Mouse (Mus musculus): ENCODE measurements at regions not wholly inside any gene's neighbourhood (a gene's known extent, or its start where the extent isn't known, plus 50 kb on each side); places are given as distances from the start of the nearest gene placed in this dataset.

DNA sequence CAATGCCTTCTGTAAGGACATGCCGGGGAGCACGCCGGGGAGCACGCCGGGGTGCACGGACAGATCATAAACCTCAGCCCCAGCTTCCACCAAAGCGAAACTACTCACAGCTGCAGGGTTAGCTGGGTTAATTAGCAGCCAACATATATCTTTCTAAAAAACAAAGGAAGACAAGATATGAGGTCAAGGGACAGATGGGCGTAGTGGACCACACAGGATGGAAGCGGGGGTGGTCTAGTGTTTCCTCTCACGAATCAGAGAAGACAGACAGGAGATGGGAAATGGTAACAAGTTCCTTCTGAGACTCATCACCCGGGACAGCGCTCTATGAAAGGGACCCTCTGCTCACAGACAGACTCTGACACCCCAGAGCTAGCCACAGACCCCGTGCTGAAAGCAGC is 60.0 kb upstream of the Ajap1 start:
- no peak for ATAC-seq (ENCODE audit: low FRiP score, low TSS enrichment)
- 87% methylated on average over 13 of the region's 13 CpGs for WGBS
- no peaks in the 10 kb centered on the region for H3K36me3 ChIP-seq (ENCODE audit: control insufficient read depth, insufficient read depth, low read length)
- no peaks in the 10 kb centered on the region for H3K9me3 ChIP-seq (ENCODE audit: control insufficient read depth, low read length)
- no peak overlapping the region for H3K4me2 ChIP-seq (ENCODE audit: low read length)
- no peaks in the 10 kb centered on the region for H3K27me3 ChIP-seq (ENCODE audit: control insufficient read depth, insufficient read depth, low read length)
- no peak for DNase-seq
- H3K9ac ChIP-seq (replicated peaks; ENCODE audit: low read length), result no peak overlapping the region
- H3K4me1 ChIP-seq (ENCODE audit: control insufficient read depth, insufficient read depth, low read length), result peaks cover 12% of the 10 kb centered on the region
- H3K4me3 ChIP-seq (replicated peaks; ENCODE audit: low read depth, low read length), result no peak overlapping the region
- no peak overlapping the region for H3K27ac ChIP-seq (replicated peaks; ENCODE audit: low read depth, low read length)

DNA sequence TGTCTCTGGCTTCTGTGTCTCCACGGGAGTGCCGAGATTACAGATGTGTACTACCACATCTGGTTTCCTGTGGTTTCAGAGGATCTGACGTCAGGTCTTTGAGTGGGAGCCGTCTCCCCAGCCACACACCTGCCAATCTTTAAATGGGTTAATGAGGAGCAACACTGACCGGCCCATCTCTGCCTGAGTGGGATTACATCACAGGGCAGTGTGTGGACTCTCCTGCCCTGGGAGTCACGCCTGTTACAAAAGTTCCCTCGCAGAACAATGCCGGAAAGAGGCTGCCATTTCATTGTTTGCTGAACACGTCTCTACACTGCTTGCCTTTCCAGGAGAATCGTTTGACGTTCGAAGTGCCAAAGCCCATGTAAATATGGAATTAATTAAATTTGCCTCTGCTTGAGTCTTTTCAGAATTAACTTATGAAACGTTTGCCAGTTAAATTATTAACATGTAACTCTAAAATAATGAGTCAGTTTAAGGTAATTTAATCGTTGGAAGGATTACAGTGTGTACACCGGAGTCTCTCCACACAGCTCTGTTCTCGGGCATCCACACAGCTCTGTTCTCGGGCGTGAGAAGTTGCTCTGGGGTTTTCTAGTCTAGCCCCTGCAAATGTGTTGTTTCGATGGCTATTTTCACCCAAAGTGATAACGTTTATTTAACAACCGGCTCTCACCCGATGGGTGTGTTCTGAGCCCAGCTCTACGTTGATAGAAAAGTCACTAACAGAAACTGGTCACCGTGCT is 61.5 kb upstream of the Ajap1 start:
- H3K27me3 ChIP-seq (ENCODE audit: control insufficient read depth, insufficient read depth, low read length), result no peaks in the 10 kb centered on the region
- no peak overlapping the region for H3K4me2 ChIP-seq (ENCODE audit: low read length)
- ATAC-seq (ENCODE audit: low FRiP score, low TSS enrichment) (no peak), DNase-seq (peak; percentile 38)
- H3K9me3 ChIP-seq (ENCODE audit: control insufficient read depth, low read length), result no peaks in the 10 kb centered on the region
- H3K36me3 ChIP-seq (ENCODE audit: control insufficient read depth, insufficient read depth, low read length), result no peaks in the 10 kb centered on the region
- whole genome bisulfite sequencing, result 37% methylated on average over 24 of the region's 24 CpGs
- no peak overlapping the region for H3K4me3 ChIP-seq (replicated peaks; ENCODE audit: low read depth, low read length)
- no peak overlapping the region; the same call in 1 of the 2 replicates for H3K27ac ChIP-seq (replicated peaks; ENCODE audit: low read depth, low read length)
- peaks cover 16% of the 10 kb centered on the region for H3K4me1 ChIP-seq (ENCODE audit: control insufficient read depth, insufficient read depth, low read length)
- H3K9ac ChIP-seq (replicated peaks; ENCODE audit: low read length), result no peak overlapping the region

DNA sequence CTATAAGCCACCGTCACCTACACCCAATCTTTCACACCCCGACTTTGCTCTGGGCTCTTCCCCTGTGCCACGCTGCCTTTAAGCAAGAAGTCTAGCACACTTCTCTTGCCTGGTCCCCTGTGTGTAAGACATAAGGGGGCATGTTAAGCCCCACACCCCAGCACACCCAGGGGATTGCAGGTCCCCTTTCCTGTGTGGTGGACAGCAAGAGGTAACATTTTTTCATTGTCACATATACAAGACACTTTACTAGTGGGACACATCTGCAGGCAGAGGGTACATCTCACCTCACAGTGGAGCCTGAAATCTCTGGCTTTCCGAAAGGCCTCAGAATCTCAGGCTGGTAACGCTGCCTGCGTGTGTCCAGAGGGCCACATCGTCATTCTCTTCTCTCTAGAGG is 64.1 kb upstream of the Ajap1 start:
- H3K27ac ChIP-seq (replicated peaks; ENCODE audit: low read depth, low read length), result no peak overlapping the region
- 86% methylated on average over 7 of the region's 7 CpGs for WGBS

DNA sequence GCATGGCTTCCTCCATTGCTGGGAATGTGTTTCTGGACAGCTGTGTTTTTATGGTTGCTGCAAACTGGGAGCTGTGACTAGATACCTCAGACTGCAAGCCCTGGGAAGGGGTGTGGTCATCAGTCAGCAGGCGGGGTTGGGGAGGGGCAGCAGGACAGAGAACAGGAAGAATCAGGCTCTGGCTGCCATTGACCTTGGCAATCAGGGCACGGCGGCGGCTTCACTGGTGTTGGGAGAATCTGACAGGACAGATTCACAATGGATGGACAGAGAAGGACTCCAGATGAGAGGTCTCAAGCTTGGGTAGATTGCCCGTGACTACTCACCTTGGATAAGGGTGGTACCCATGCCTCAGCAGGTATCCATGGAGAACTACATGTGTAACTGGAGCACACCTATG is 64.5 kb upstream of the Ajap1 start:
- 87% methylated on average over 5 of the region's 5 CpGs for WGBS
- Histone ChIP-seq H3K27ac (replicated peaks; ENCODE audit: low read depth, low read length) (no peak overlapping the region), H3K9ac (replicated peaks; ENCODE audit: low read length) (no peak overlapping the region), H3K4me3 (replicated peaks; ENCODE audit: low read depth, low read length) (no peak overlapping the region), H3K9me3 (ENCODE audit: control insufficient read depth, low read length) (no peaks in the 10 kb centered on the region), H3K36me3 (ENCODE audit: control insufficient read depth, insufficient read depth, low read length) (no peaks in the 10 kb centered on the region), H3K4me1 (ENCODE audit: control insufficient read depth, insufficient read depth, low read length) (peaks cover 16% of the 10 kb centered on the region), H3K27me3 (ENCODE audit: control insufficient read depth, insufficient read depth, low read length) (no peaks in the 10 kb centered on the region), H3K4me2 (ENCODE audit: low read length) (no peak overlapping the region)
- ATAC-seq (ENCODE audit: low FRiP score, low TSS enrichment) (no peak), DNase-seq (no peak)

More for the DNA sequence above, 64.1 kb upstream of the Ajap1 start:
- H3K9me3 ChIP-seq (ENCODE audit: control insufficient read depth, low read length), result no peaks in the 10 kb centered on the region
- H3K4me3 ChIP-seq (replicated peaks; ENCODE audit: low read depth, low read length), result no peak overlapping the region
- no peaks in the 10 kb centered on the region for H3K36me3 ChIP-seq (ENCODE audit: control insufficient read depth, insufficient read depth, low read length)
- ATAC-seq (ENCODE audit: low FRiP score, low TSS enrichment) (no peak), DNase-seq (no peak)
- H3K4me1 ChIP-seq (ENCODE audit: control insufficient read depth, insufficient read depth, low read length), result peaks cover 16% of the 10 kb centered on the region
- H3K4me2 ChIP-seq (ENCODE audit: low read length), result no peak overlapping the region
- no peak overlapping the region for H3K9ac ChIP-seq (replicated peaks; ENCODE audit: low read length)
- no peaks in the 10 kb centered on the region for H3K27me3 ChIP-seq (ENCODE audit: control insufficient read depth, insufficient read depth, low read length)

DNA sequence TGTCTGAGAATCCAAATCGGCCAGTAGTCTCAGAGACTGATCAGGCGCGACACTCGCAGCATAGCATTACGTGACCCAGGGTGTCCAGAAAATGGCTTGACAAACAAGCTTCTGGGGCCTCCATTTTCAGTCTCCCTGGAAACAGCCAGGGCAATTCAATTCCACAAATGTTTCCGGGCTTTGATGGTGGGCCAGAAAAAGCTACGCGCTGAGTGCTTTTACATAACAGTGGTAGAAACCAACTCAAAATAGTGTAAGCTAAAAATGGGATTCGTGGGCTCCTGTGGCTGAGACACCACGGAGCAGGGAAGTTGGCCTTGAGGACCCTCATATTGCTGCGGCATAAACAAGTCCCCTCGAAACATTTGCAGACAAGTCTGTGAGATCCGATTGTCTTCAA is 65.3 kb upstream of the Ajap1 start:
- WGBS, result 36% methylated on average over 13 of the region's 13 CpGs
- H3K9me3 ChIP-seq (ENCODE audit: control insufficient read depth, low read length), result no peaks in the 10 kb centered on the region
- H3K27me3 ChIP-seq (ENCODE audit: control insufficient read depth, insufficient read depth, low read length), result no peaks in the 10 kb centered on the region
- ATAC-seq (ENCODE audit: low FRiP score, low TSS enrichment) (no peak), DNase-seq (peak; percentile 53)
- no peak overlapping the region for H3K4me2 ChIP-seq (ENCODE audit: low read length)
- H3K4me3 ChIP-seq (replicated peaks; ENCODE audit: low read depth, low read length), result no peak overlapping the region
- no peak overlapping the region for H3K27ac ChIP-seq (replicated peaks; ENCODE audit: low read depth, low read length)
- no peak overlapping the region for H3K9ac ChIP-seq (replicated peaks; ENCODE audit: low read length)
- H3K36me3 ChIP-seq (ENCODE audit: control insufficient read depth, insufficient read depth, low read length), result no peaks in the 10 kb centered on the region
- peaks cover 19% of the 10 kb centered on the region for H3K4me1 ChIP-seq (ENCODE audit: control insufficient read depth, insufficient read depth, low read length)

DNA sequence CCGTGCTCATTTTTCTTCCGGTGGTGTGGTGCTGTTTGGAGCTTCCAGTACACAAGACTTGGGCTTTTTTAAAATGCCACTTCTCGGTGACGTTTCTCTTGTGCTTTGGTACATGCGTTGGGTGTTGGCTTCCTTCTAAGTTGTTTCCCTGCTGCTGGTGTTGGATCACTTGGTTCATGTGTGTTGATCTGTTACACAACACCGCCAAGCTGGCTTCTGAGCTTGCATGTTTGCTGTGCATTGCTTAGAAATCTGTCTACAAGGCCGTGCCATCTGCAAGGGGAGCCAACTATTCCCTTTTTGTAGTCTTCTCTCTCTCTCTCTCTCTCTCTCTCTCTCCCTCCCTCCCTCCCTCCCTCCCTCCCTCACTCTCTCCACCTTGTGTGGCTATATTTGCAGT is 68.7 kb upstream of the Ajap1 start:
- Histone ChIP-seq H3K9ac (replicated peaks; ENCODE audit: low read length) (no peak overlapping the region), H3K4me3 (replicated peaks; ENCODE audit: low read depth, low read length) (no peak overlapping the region), H3K4me2 (ENCODE audit: low read length) (no peak overlapping the region), H3K9me3 (ENCODE audit: control insufficient read depth, low read length) (no peaks in the 10 kb centered on the region), H3K4me1 (ENCODE audit: control insufficient read depth, insufficient read depth, low read length) (0 out of 2 replicates have a peak, but pooled peaks cover 10% of the 10 kb centered on the region), H3K27me3 (ENCODE audit: control insufficient read depth, insufficient read depth, low read length) (no peaks in the 10 kb centered on the region), H3K27ac (replicated peaks; ENCODE audit: low read depth, low read length) (no peak overlapping the region), H3K36me3 (ENCODE audit: control insufficient read depth, insufficient read depth, low read length) (no peaks in the 10 kb centered on the region)
- ATAC-seq (ENCODE audit: low FRiP score, low TSS enrichment), result no peak
- 97% methylated on average over 7 of the region's 7 CpGs for WGBS
- no peak for DNase-seq

DNA sequence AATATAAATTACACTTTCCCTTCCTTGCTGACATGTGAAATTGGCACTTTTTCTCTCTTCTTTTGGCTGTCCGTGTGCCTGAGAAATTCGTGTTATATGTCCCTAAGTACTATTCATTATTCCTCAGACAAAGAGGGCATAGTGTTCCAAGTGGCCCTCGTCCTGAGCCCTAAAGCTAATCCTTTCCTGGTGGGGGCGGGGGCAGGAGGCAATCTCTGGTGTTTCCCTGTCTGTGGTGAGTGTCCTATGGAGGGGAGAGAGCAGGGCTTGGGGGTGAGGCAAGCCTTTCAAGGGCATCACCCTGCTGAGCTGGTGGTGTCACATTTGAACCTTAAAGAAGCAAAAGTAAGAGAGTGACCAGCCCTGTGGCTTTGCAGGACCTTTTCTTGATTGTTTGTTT is 69.9 kb upstream of the Ajap1 start:
- WGBS, result 4% methylated on average over 4 of the region's 4 CpGs

DNA sequence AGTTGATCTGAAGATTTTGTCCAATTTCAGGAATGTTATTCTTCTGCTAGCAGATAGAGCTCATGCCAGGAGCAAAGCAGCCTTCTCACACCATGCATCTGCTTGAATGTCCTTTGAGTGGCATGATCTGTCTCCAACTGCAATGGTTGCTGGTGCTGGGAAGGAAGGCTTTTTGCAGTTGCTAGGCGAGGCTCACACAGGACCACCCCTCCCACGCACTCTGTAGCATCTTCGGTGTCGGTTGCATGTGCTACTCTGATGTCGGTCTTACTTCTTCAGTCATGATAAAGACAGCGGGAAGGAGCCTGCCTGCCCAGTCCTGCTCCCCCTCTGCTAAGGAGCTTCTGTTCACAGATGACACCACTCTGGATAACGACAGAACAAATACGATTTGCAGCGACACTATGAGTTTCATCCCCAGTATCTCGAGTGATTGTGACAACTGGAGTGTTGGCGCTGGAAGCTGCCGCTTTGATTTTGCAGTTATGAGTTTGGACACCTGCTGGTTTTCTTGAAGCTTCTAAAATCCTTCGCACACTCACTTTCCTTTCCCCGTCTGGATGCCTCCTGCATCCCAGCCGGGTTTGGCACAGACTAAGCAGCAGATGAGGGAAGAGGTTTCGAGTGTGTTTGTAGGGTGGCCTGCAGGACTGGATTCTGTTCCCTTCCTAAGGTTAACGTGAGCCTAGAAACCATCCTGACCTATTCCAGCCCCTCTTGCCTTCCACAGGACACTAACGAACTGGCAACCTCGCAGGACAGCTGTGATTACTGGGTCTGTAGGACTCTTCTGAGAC is 75.4 kb upstream of the Ajap1 start:
- Histone ChIP-seq H3K9me3 (ENCODE audit: control insufficient read depth, low read length) (no peaks in the 10 kb centered on the region), H3K4me1 (ENCODE audit: control insufficient read depth, insufficient read depth, low read length) (peaks cover 2% of the 10 kb centered on the region; the same call in 1 of the 2 replicates), H3K9ac (replicated peaks; ENCODE audit: low read length) (no peak overlapping the region), H3K4me3 (replicated peaks; ENCODE audit: low read depth, low read length) (no peak overlapping the region), H3K27me3 (ENCODE audit: control insufficient read depth, insufficient read depth, low read length) (no peaks in the 10 kb centered on the region), H3K36me3 (ENCODE audit: control insufficient read depth, insufficient read depth, low read length) (no peaks in the 10 kb centered on the region), H3K4me2 (ENCODE audit: low read length) (no peak overlapping the region), H3K27ac (replicated peaks; ENCODE audit: low read depth, low read length) (no peak overlapping the region)
- WGBS, result 81% methylated on average over 19 of the region's 19 CpGs
- DNase-seq (no peak), ATAC-seq (ENCODE audit: low FRiP score, low TSS enrichment) (no peak)

More for the DNA sequence above, 69.9 kb upstream of the Ajap1 start:
- Histone ChIP-seq H3K27ac (replicated peaks; ENCODE audit: low read depth, low read length) (no peak overlapping the region), H3K9ac (replicated peaks; ENCODE audit: low read length) (no peak overlapping the region), H3K9me3 (ENCODE audit: control insufficient read depth, low read length) (no peaks in the 10 kb centered on the region), H3K4me3 (replicated peaks; ENCODE audit: low read depth, low read length) (no peak overlapping the region), H3K36me3 (ENCODE audit: control insufficient read depth, insufficient read depth, low read length) (no peaks in the 10 kb centered on the region), H3K4me2 (ENCODE audit: low read length) (0 out of 2 replicates have a peak overlapping the region, but pooled peaks have one; percentile 17), H3K4me1 (ENCODE audit: control insufficient read depth, insufficient read depth, low read length) (0 out of 2 replicates have a peak, but pooled peaks cover 10% of the 10 kb centered on the region), H3K27me3 (ENCODE audit: control insufficient read depth, insufficient read depth, low read length) (no peaks in the 10 kb centered on the region)
- ATAC-seq (ENCODE audit: low FRiP score, low TSS enrichment) (no peak), DNase-seq (no peak)
